Mouse (Mus musculus) urinary bladder, postnatal 4 days (tissue): ENCODE measurements around the gene Ddx39.

Source experiments
- DNase-seq, 2 experiments: peaks; one replicate each; pipeline ENCODE4 v3.0.0; 2021 to 2022; ENCODE audit warnings: low spot score in 2 of 2

Ddx39 gene

DNA sequence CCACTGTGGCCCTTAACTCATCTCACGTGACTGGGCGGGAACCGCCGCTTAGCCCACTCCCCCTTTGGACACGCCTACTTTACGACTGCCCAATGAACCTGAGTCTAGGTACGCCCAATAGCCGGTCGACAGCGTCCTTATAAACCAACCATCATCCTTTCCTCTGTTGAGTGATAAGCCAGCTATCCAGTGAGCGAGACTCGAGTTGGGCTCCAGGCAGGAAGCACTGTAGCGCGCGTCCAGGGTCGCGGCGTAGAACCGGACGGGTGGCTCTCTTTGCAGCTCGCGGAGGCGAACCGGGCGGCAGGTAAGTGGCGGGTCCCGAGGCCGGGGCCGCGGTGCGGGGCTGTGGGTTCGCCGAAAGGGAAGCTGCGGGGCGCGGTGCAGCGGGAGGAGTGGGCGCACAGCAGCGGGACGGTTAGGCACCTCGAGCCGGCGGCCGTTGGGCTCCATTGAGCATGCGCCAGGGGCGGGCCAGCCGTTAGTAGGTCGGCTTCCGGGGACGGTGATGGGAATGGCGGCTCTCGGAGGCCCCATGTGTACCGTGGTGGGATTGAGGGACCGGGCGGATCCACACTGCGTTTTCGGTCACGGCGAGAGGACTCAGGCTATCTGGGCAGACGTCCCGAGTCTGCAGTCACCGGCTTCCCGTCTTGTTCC is at the start of gene Ddx39:
TSS of gene Ddx39 (plus strand) at position 147 of the 660 bp plus-strand sequence.
- peak; percentile 92 to 93 for DNase-seq

- DNase-seq: peak in 1 of 2 experiments; percentile 67
Measured at GRCm38 (mm10) chr8:83665969-83666865, 48.8 kb upstream of the Ddx39 start, which contains the start of gene Ptger1. Ptger1 (plus strand) TSS chr8:83666678.

DNA sequence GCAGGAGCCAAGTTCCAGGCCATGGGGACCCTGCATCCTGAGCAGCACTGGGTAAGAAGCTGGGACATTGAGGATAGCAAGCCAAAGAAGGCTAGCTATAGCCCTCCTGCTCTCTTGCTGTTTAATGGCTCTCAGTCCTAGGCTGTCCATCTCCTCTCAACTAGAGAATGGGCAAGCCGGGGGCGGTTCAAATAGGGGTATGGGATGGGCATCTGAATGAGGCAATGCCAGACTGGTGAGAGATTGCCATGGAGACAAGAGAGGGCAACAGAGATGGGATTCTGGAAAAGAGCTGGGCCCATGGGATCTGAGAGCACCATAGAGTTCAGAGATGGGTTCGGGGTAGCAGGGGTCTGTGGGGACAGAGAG is 48.1 kb upstream of the Ddx39 start:
- no peak for DNase-seq

DNA sequence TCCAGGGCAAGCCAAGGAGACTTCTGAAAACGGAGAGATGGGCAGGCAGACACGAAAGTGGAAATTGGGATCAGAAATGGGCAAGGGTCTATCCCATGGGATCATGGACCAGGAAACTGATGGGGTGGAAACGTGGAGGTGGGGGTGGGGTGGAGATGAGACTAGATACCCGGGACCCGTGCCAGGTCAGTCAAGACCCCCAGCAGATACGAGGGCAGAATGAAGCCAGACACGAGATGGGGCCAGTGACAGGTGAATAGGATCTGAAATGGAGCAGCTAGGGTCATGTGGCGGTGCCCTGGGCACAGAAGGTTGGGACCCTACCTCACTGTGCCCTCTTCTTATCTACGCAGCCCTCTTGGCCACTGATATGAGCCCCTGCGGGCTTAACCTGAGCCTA is 47.5 kb upstream of the Ddx39 start:
- no peak for DNase-seq

GRCm38 (mm10) chr8:83668010-83668916 is 46.7 kb upstream of the Ddx39 start:
- DNase-seq: peak; percentile 68 to 78

- DNase-seq: no peak
Measured at GRCm38 (mm10) chr8:83669013-83669412, 46.0 kb upstream of the Ddx39 start.

GRCm38 (mm10) chr8:83672936-83673335 is 42.0 kb upstream of the Ddx39 start:
- DNase-seq: no peak

DNA sequence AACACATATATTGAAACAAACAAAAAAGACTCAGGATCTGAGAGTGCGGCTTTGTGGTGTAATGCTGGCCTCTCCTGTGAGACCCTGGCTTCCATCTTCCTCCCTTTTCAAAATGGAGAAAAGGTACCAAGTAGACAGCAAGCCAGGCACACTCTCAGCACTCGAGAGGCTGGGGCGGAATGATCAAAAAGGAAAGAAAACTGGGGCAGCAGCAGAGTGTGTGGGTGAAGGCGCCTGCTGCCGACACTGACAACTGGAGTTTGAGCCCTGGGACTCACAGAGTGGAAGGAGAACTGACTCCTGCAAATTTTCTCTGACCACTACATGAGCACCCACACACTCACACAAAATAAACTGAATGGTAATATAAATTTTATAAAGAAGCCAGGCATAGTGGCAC is 40.5 kb upstream of the Ddx39 start:
- DNase-seq: no peak

- no peak for DNase-seq
Measured at GRCm38 (mm10) chr8:83679866-83680265, 35.1 kb upstream of the Ddx39 start.

GRCm38 (mm10) chr8:83680603-83681002 is 34.4 kb upstream of the Ddx39 start:
- no peak for DNase-seq

DNA sequence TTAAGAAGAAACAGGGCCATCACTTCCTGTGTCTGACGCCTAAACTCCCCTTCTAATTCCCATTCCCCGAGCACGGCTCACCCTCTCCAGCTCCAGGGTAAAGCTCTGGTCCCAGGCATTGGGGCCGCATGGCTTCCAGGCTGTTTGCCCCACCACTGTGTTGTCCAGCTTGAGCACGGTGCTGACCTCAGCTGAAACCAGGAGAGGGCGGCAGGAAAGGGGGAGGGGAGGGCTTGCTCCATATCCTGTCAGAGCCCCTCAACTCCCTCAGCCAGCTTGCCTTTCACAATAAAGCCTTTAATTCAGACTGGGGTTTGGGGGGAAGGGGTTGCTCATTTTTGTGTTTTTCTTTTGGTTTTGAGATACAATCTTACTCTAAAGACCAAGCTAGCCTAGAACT is 33.9 kb upstream of the Ddx39 start:
- no peak for DNase-seq

DNA sequence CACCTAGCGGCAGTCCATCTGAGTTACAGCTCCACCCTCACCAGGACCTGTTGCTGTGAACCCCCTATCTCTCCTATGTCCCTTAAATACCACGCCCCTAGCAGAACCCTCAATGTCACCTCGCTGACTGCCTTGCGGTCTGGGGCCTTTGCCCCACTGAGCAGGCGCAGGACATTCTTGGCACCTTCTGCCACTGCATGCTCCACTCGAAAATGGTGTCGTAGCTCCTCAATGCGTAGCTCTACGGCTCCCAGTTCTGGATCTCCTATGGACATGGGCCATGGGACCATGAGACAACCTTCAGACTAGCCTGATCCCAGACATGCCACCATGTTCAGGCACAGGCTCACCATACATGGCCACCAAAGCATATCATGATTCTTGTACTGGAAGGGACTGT is 30.5 kb upstream of the Ddx39 start:
- no peak for DNase-seq

DNA sequence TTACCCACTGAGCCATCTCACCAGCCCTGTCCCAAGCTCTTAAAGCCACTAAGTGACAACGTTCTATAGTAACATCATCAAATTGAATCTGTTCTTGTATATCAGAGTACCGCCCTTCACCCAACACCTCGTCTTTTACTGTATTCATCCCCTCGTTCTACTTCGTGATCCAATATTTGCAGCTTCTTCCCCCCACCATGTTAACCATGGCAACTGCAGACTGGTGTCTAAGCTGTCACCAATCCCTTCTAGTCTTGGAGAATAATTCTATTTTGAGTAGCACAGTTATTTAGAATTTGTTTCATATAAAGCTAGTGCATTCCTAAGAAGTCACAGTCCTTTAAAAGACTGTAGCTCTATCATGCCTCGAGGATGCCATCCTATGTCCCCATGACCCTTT is 25.7 kb upstream of the Ddx39 start:
- DNase-seq: no peak

- no peak for DNase-seq
Measured at GRCm38 (mm10) chr8:83693609-83694236, 21.3 kb upstream of the Ddx39 start.

- no peak for DNase-seq
Measured at GRCm38 (mm10) chr8:83694369-83695160, 20.4 kb upstream of the Ddx39 start.

- DNase-seq: no peak
Measured at GRCm38 (mm10) chr8:83695351-83696106, 19.4 kb upstream of the Ddx39 start.

GRCm38 (mm10) chr8:83697374-83698220 is 17.4 kb upstream of the Ddx39 start:
- peak in 1 of 2 experiments; percentile 49 for DNase-seq

DNA sequence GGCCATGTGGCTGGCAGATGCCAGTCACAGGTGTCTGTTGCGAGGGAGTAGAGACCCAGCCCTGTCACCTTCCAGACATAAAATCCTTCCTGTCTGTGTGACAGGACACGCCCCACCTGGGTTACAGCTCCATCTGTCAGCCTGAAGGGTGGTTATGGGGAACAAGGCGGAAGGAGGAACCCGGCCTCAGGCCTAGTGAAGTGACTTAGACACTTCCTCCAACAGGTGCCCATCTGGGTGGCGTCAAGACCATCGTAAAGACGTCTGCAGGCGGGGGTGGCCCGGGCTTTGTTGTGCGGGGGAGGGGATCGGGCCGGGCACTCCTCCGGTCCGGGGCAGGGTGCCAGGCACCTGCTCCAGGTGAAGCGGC is 16.7 kb upstream of the Ddx39 start:
- DNase-seq: peak in 1 of 2 experiments; percentile 32
